Mouse (Mus musculus) spleen, postnatal 10 days (tissue): Measurements from ENCODE around the gene AI464131.
A peak's percentile ranks its signal among the peaks of the same experiment; 100 is the strongest.

ENCODE experiments used
- DNase-seq, 2 experiments: peaks; one replicate each; pipeline ENCODE4 v3.0.0; 2021 to 2022; ENCODE audit warnings: low spot score in 2 of 2

Gene AI464131

GRCm38 (mm10) chr4:41470051-41470683, 32.7 kb downstream of the AI464131 start:
- DNase-seq = no peak

- no peak for DNase-seq
Observed at GRCm38 (mm10) chr4:41469199-41469598, 33.7 kb downstream of the AI464131 start.

- DNase-seq = peak; percentile 18 to 53
Observed at GRCm38 (mm10) chr4:41468396-41469080, 34.3 kb downstream of the AI464131 start.

GRCm38 (mm10) chr4:41465287-41465665, 37.6 kb downstream of the AI464131 start:
- peak in 1 of 2 experiments; percentile 12 for DNase-seq

- peak; percentile 95 to 97 for DNase-seq
Observed at GRCm38 (mm10) chr4:41464345-41465286, 38.3 kb downstream of the AI464131 start, which contains the start of the genes Kif24 and Nudt2. Kif24 (minus strand) TSS chr4:41464887. Nudt2 (plus strand) TSS chr4:41465151.

DNA sequence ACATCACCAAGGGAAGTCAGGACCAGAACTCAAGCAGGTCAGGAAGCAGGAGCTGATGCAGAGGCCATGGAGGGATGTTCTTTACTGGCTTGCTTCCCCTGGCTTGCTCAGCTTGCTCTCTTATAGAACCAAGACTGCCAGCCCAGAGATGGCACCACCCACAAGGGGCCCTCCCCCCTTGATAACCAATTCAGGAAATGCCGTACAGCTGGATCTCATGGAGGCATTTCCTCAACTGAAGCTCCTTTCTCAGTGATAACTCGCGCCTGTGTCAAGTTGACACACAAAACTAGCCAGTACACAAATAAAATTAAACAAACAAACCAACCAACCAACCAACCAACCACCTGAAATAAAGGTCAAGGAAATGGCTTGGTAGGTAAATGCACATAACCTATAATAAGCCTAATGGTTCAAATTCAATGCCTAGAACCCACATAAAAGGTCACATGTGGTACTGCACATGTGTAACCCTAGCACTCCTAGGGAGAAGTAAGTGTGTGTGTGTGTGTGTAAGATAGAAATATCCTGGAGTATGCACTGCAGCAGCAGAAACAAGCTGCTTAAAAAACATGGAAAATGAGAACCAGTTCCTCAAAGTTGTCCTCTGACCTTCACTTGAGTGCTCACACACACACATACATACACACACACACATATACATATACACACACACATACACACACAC, 39.7 kb downstream of the AI464131 start:
- peak; percentile 18 to 39 for DNase-seq

GRCm38 (mm10) chr4:41460690-41461089, 42.2 kb downstream of the AI464131 start:
- DNase-seq = no peak

DNA sequence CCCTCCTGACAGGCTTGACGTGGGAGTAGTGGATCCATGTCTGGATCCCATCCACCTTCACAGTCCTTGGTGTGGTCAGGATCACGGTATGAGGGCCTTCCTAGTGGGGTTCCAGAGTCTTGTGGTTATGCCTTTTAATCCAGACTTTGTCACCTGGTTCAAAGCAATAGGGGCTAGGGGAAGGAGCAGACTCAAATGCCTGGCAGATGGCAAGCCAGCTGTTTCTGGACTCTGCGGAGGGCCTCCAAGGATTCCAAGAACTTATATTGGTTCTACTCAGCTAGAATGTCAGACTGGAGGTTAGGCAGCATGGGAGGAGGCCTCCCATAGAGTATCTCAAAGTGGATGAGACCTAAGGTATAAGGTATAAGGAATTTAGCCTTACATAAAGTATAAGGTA, 55.3 kb downstream of the AI464131 start:
- DNase-seq = no peak
